Mouse (Mus musculus) liver, postnatal 0 days (tissue): ENCODE data around the gene Cpsf4l. TPM values are rescaled to one million over a fixed set of nuclear protein-coding genes. Genes with fewer than 3 reads are reported as not detected.

Experiments used
- ATAC-seq: fragments of 200-750 bp; cut with Nextera tagmentation; 2 replicates; pipeline ENCODE4 v1.8.0; 2017; ENCODE audit warnings: mild to moderate bottlenecking, moderate library complexity
- DNase-seq: peaks from one replicate; pipeline ENCODE4 v3.0.0-alpha.2; 2016
- H3K27ac ChIP-seq: fragments of 300-500 bp; sonication (generic); 2 replicates; pipeline ENCODE4 v1.5.1; 2014; ENCODE audit warnings: antibody characterized with exemption, moderate library complexity, mild to moderate bottlenecking, low read depth
- H3K27me3 ChIP-seq: fragments of 300-500 bp; sonication (generic); 2 replicates; pipeline ENCODE4 v1.6.1; 2014; ENCODE audit warnings: low read length, control low read depth, mixed read lengths; ENCODE audit not compliant: insufficient read depth
- H3K36me3 ChIP-seq: fragments of 300-500 bp; sonication (generic); replicated peaks from 2 replicates; pipeline ENCODE4 v1.6.1; 2014; ENCODE audit warnings: mild to moderate bottlenecking, control low read depth, low read length, moderate library complexity, mixed read lengths; ENCODE audit not compliant: insufficient read depth
- H3K4me1 ChIP-seq: fragments of 300-500 bp; sonication (generic); 2 replicates; pipeline ENCODE4 v1.6.1; 2014; ENCODE audit warnings: antibody characterized with exemption, mild to moderate bottlenecking, control low read depth; ENCODE audit not compliant: insufficient read depth
- H3K4me2 ChIP-seq: fragments of 300-500 bp; sonication (generic); 2 replicates; pipeline ENCODE4 v1.6.1; 2014; ENCODE audit warnings: low read depth, mild to moderate bottlenecking, low read length, moderate library complexity, mixed read lengths
- H3K4me3 ChIP-seq: fragments of 300-500 bp; sonication (generic); 2 replicates; pipeline ENCODE4 v1.5.1; 2014; ENCODE audit warnings: low read depth, low read length
- H3K9ac ChIP-seq: fragments of 300-500 bp; sonication (generic); replicated peaks from 2 replicates; pipeline ENCODE4 v1.6.1; 2014; ENCODE audit warnings: mild to moderate bottlenecking, moderate library complexity
- H3K9me3 ChIP-seq: fragments of 300-500 bp; sonication (generic); 2 replicates; pipeline ENCODE4 v1.6.1; 2016; ENCODE audit warnings: mild to moderate bottlenecking, control low read depth, low read length, mixed read lengths
- CTCF ChIP-seq: sonication (generic); IDR thresholded peaks from 2 replicates; pipeline ENCODE4 v1.5.1; 2016; ENCODE audit warnings: antibody characterized with exemption, low read depth
- EP300 ChIP-seq: IDR thresholded peaks from 2 replicates; pipeline ENCODE4 v1.6.1; 2016; ENCODE audit warnings: antibody characterized with exemption, low read depth, mild to moderate bottlenecking
- whole genome bisulfite sequencing: fragments of 180-500 bp; shearing (Covaris S2); extraction: QIAGEN DNeasy Blood & Tissue Kit; methylation state at CpG from one replicate; pipeline ENCODE4 v1.1.7; 2014; ENCODE audit not compliant: insufficient replicate concordance; 5-methylcytosine and 5-hydroxymethylcytosine counted together
- polyA plus RNA-seq: library from polyadenylated mRNA; unstranded; fragments of >200 nt; fragmentation: Nextera tagmentation; extraction: Ambion mirVana; gene quantifications from 2 replicates; pipeline ENCODE4 v1.2.1, GENCODE M21; 2015

Cpsf4l gene
- polyA plus RNA-seq, 1 experiment from 2014 or later: 0.46 TPM

- no peak overlapping the region for H3K4me2 ChIP-seq
- no peak for DNase-seq
- no peak overlapping the region for H3K27ac ChIP-seq
- no peak for TF ChIP-seq CTCF
- TF ChIP-seq EP300: no peak
- H3K27me3 ChIP-seq: 0 out of 2 replicates have a peak, but pooled peaks cover 7% of the 10 kb centered on the region
- peak; percentile 33 for ATAC-seq
- WGBS: 46% methylated on average over 15 of the region's 15 CpGs
- peaks cover 14% of the 10 kb centered on the region for H3K4me1 ChIP-seq
- no peak overlapping the region for H3K9ac ChIP-seq
- no peaks in the 10 kb centered on the region for H3K9me3 ChIP-seq
- H3K4me3 ChIP-seq: no peak overlapping the region
- H3K36me3 ChIP-seq: no peaks in the 10 kb centered on the region
Observed at GRCm38 (mm10) chr11:113709272-113709671, 545 bp downstream of the Cpsf4l start.

- Histone ChIP-seq H3K36me3 (no peaks in the 10 kb centered on the region), H3K27me3 (0 out of 2 replicates have a peak, but pooled peaks cover 7% of the 10 kb centered on the region), H3K4me3 (no peak overlapping the region), H3K4me2 (no peak overlapping the region; the same call in 1 of the 2 replicates), H3K4me1 (peaks cover 14% of the 10 kb centered on the region), H3K27ac (no peak overlapping the region), H3K9ac (no peak overlapping the region; the same call in 1 of the 2 replicates), H3K9me3 (no peaks in the 10 kb centered on the region)
- DNase-seq (no peak), ATAC-seq (peak; percentile 68)
- TF ChIP-seq CTCF (no peak), EP300 (no peak)
- WGBS: 58% methylated on average over 19 of the region's 19 CpGs
Observed at GRCm38 (mm10) chr11:113708629-113709213, 1.1 kb downstream of the Cpsf4l start.

GRCm38 (mm10) chr11:113705966-113706652 is 3.7 kb downstream of the Cpsf4l start:
- ATAC-seq (no peak), DNase-seq (no peak)
- Histone ChIP-seq H3K9me3 (no peaks in the 10 kb centered on the region), H3K4me1 (peaks cover 14% of the 10 kb centered on the region), H3K4me3 (no peak overlapping the region), H3K36me3 (no peaks in the 10 kb centered on the region), H3K4me2 (no peak overlapping the region), H3K27ac (no peak overlapping the region), H3K27me3 (0 out of 2 replicates have a peak, but pooled peaks cover 10% of the 10 kb centered on the region), H3K9ac (no peak overlapping the region)
- WGBS: 70% methylated on average over 15 of the region's 15 CpGs
- TF ChIP-seq CTCF: no peak
- TF ChIP-seq EP300: no peak

- 33% methylated on average over 5 of the region's 5 CpGs for WGBS
- Histone ChIP-seq H3K27ac (no peak overlapping the region), H3K36me3 (no peaks in the 10 kb centered on the region), H3K27me3 (0 out of 2 replicates have a peak, but pooled peaks cover 3% of the 10 kb centered on the region), H3K9ac (no peak overlapping the region), H3K4me3 (no peak overlapping the region), H3K4me1 (no peaks in the 10 kb centered on the region), H3K9me3 (no peaks in the 10 kb centered on the region), H3K4me2 (no peak overlapping the region)
- peak; percentile 83 for DNase-seq
- no peak for TF ChIP-seq EP300
- peak; percentile 100 for TF ChIP-seq CTCF
- peak; percentile 69; the same call in 1 of the 2 replicates for ATAC-seq
Observed at GRCm38 (mm10) chr11:113703758-113704157, 6.1 kb downstream of the Cpsf4l start.

GRCm38 (mm10) chr11:113699643-113700042 is 10.2 kb downstream of the Cpsf4l start:
- Histone ChIP-seq H3K27ac (no peak overlapping the region), H3K9me3 (0 out of 2 replicates have a peak, but pooled peaks cover 4% of the 10 kb centered on the region), H3K36me3 (peaks cover 9% of the 10 kb centered on the region), H3K4me1 (peaks cover 2% of the 10 kb centered on the region; the same call in 1 of the 2 replicates), H3K9ac (no peak overlapping the region), H3K4me2 (no peak overlapping the region), H3K4me3 (no peak overlapping the region), H3K27me3 (0 out of 2 replicates have a peak, but pooled peaks cover 3% of the 10 kb centered on the region)
- ATAC-seq (no peak), DNase-seq (no peak)
- WGBS: 73% methylated on average over 7 of the region's 7 CpGs
- no peak for TF ChIP-seq CTCF
- TF ChIP-seq EP300: no peak

- Histone ChIP-seq H3K36me3 (peaks cover 17% of the 10 kb centered on the region), H3K9me3 (0 out of 2 replicates have a peak, but pooled peaks cover 4% of the 10 kb centered on the region), H3K27me3 (0 out of 2 replicates have a peak, but pooled peaks cover 3% of the 10 kb centered on the region), H3K4me2 (no peak overlapping the region), H3K4me3 (no peak overlapping the region), H3K4me1 (peaks cover 2% of the 10 kb centered on the region; the same call in 1 of the 2 replicates), H3K9ac (no peak overlapping the region), H3K27ac (peak overlapping the region; percentile 23; the same call in 1 of the 2 replicates)
- 62% methylated on average over 12 of the region's 12 CpGs for WGBS
- TF ChIP-seq CTCF: no peak
- TF ChIP-seq EP300: peak; percentile 55
- DNase-seq (peak; percentile 68), ATAC-seq (peak; percentile 98)
Observed at GRCm38 (mm10) chr11:113698013-113698545, 11.7 kb downstream of the Cpsf4l start.
